Mouse (Mus musculus) MEL (cell line): ENCODE results near the gene Olfr71. TPM values are rescaled to one million over a fixed set of nuclear protein-coding genes. Genes with fewer than 3 reads are reported as not detected.

Source experiments
- DNase-seq: peaks from one replicate; pipeline ENCODE4 v3.0.0; 2011; ENCODE audit warnings: low read depth, low spot score
- H3K27ac ChIP-seq: 2 replicates; pipeline ENCODE4 v1.5.1; 2012; ENCODE audit warnings: low read depth, mild to moderate bottlenecking, control low read depth, low read length, moderate library complexity; ENCODE audit not compliant: control insufficient read depth
- H3K27me3 ChIP-seq, 2 experiments: fragments of 150-350 bp in 1 of 2; sonication (generic) in 1 of 2; 2 replicates each; pipeline ENCODE4 v1.6.1; 2012; ENCODE audit warnings: low read length in 2 of 2, mild to moderate bottlenecking in 2 of 2, improper control_type of control experiment in 1 of 2, moderate library complexity in 1 of 2; ENCODE audit not compliant: insufficient read depth in 2 of 2, control insufficient read depth in 1 of 2
- H3K36me3 ChIP-seq, 2 experiments: 2 replicates each; pipeline ENCODE4 v1.6.1; 2012 to 2014; ENCODE audit warnings: low read length in 2 of 2, improper control_type of control experiment in 1 of 2, inconsistent platforms in 1 of 2, mild to moderate bottlenecking in 1 of 2; ENCODE audit not compliant: insufficient read depth in 2 of 2, control insufficient read depth in 1 of 2
- H3K4me1 ChIP-seq, 2 experiments: fragments of 150-350 bp in 1 of 2; sonication (generic) in 1 of 2; 2 replicates each; pipeline ENCODE4 v1.6.1; 2012; ENCODE audit warnings: low read length in 2 of 2, improper control_type of control experiment in 1 of 2, mild to moderate bottlenecking in 1 of 2; ENCODE audit not compliant: insufficient read depth in 2 of 2, control insufficient read depth in 1 of 2
- H3K4me3 ChIP-seq, 2 experiments: fragments of 150-350 bp in 1 of 2; sonication (generic) in 1 of 2; 2 replicates each; pipeline ENCODE4 v1.5.1; 2012; ENCODE audit warnings: low read depth in 2 of 2, low read length in 2 of 2, mild to moderate bottlenecking in 2 of 2, moderate library complexity in 2 of 2, control low read depth in 1 of 2, improper control_type of control experiment in 1 of 2; ENCODE audit not compliant: control insufficient read depth in 1 of 2, insufficient read depth in 1 of 2
- H3K79me2 ChIP-seq: 2 replicates; pipeline ENCODE4 v1.6.1; 2012; ENCODE audit warnings: mild to moderate bottlenecking, low read length, moderate library complexity; ENCODE audit not compliant: control insufficient read depth, poor library complexity, insufficient read depth
- H3K9ac ChIP-seq: 2 replicates; pipeline ENCODE4 v1.6.1; 2012; ENCODE audit warnings: low read depth, mild to moderate bottlenecking, control low read depth, low read length, moderate library complexity; ENCODE audit not compliant: control insufficient read depth, poor library complexity, severe bottlenecking
- H3K9me3 ChIP-seq: fragments of 150-350 bp; sonication (generic); replicated peaks from 2 replicates; pipeline ENCODE4 v1.6.1; 2012; ENCODE audit warnings: mild to moderate bottlenecking, low read length, improper control_type of control experiment, moderate library complexity; ENCODE audit not compliant: insufficient read depth
- BHLHE40 ChIP-seq: IDR thresholded peaks from 2 replicates; pipeline ENCODE4 v1.6.1; 2012; ENCODE audit warnings: low read depth, mild to moderate bottlenecking, inconsistent platforms, low read length, improper control_type of control experiment, borderline replicate concordance
- CHD2 ChIP-seq: IDR thresholded peaks from 2 replicates; pipeline ENCODE4 v1.6.1; 2011; ENCODE audit warnings: low read length, improper control_type of control experiment
- E2F4 ChIP-seq: IDR thresholded peaks from 2 replicates; pipeline ENCODE4 v1.6.1; 2011; ENCODE audit warnings: low read depth, low read length, improper control_type of control experiment, borderline replicate concordance
- ELF1 ChIP-seq: IDR thresholded peaks from 2 replicates; pipeline ENCODE4 v1.6.1; 2014; ENCODE audit warnings: low read depth, mild to moderate bottlenecking, inconsistent platforms, low read length, improper control_type of control experiment, moderate library complexity
- EP300 ChIP-seq, 2 experiments: IDR thresholded peaks; 2 replicates each; pipeline ENCODE4 v1.6.1; 2011; ENCODE audit warnings: improper control_type of control experiment in 2 of 2, low read length in 2 of 2, low read depth in 1 of 2, mild to moderate bottlenecking in 1 of 2
- ETS1 ChIP-seq: IDR thresholded peaks from 2 replicates; pipeline ENCODE4 v1.6.1; 2012; ENCODE audit warnings: low read depth, mild to moderate bottlenecking, inconsistent platforms, low read length, improper control_type of control experiment, moderate library complexity
- GATA1 ChIP-seq: IDR thresholded peaks from 2 replicates; pipeline ENCODE4 v1.6.1; 2011; ENCODE audit warnings: low read depth, low read length, improper control_type of control experiment
- HCFC1 ChIP-seq: IDR thresholded peaks from 2 replicates; pipeline ENCODE4 v1.6.1; 2012; ENCODE audit warnings: low read depth, mild to moderate bottlenecking, inconsistent platforms, low read length, improper control_type of control experiment, moderate library complexity
- JUND ChIP-seq: IDR thresholded peaks from 2 replicates; pipeline ENCODE4 v1.6.1; 2011; ENCODE audit warnings: low read depth, mild to moderate bottlenecking, improper control_type of control experiment, low read length
- MAFK ChIP-seq: IDR thresholded peaks from 2 replicates; pipeline ENCODE4 v1.6.1; 2011; ENCODE audit warnings: low read depth, mild to moderate bottlenecking, low read length, improper control_type of control experiment, borderline replicate concordance
- MAX ChIP-seq: IDR thresholded peaks from 2 replicates; pipeline ENCODE4 v1.6.1; 2011; ENCODE audit warnings: low read length, improper control_type of control experiment
- MAZ ChIP-seq: IDR thresholded peaks from 2 replicates; pipeline ENCODE4 v1.6.1; 2012; ENCODE audit warnings: low read depth, mild to moderate bottlenecking, inconsistent platforms, low read length, improper control_type of control experiment
- MEF2A ChIP-seq: IDR thresholded peaks from 2 replicates; pipeline ENCODE4 v1.6.1; 2014; ENCODE audit warnings: low read depth, mild to moderate bottlenecking, inconsistent platforms, low read length, improper control_type of control experiment; ENCODE audit not compliant: poor library complexity, insufficient replicate concordance, severe bottlenecking; ENCODE audit errors: extremely low read depth
- MYC ChIP-seq: IDR thresholded peaks from 2 replicates; pipeline ENCODE4 v1.6.1; 2011; ENCODE audit warnings: low read depth, mild to moderate bottlenecking, low read length, improper control_type of control experiment, moderate library complexity
- NELFE ChIP-seq: IDR thresholded peaks from 2 replicates; pipeline ENCODE4 v1.6.1; 2011; ENCODE audit warnings: low read depth, low read length, improper control_type of control experiment
- NRF1 ChIP-seq: IDR thresholded peaks from 2 replicates; pipeline ENCODE4 v1.6.1; 2014; ENCODE audit warnings: low read depth, mild to moderate bottlenecking, inconsistent platforms, low read length, improper control_type of control experiment, moderate library complexity; ENCODE audit not compliant: poor library complexity, insufficient read depth, severe bottlenecking
- POLR2AphosphoS2 ChIP-seq: IDR thresholded peaks from 2 replicates; pipeline ENCODE4 v1.6.1; 2011; ENCODE audit warnings: low read length, improper control_type of control experiment
- POLR2AphosphoS5 ChIP-seq: IDR thresholded peaks from 2 replicates; pipeline ENCODE4 v1.6.1; 2012; ENCODE audit warnings: low read depth, borderline replicate concordance, mild to moderate bottlenecking, inconsistent platforms, low read length, moderate library complexity, mixed read lengths
- SIN3A ChIP-seq: IDR thresholded peaks from 2 replicates; pipeline ENCODE4 v1.6.1; 2012; ENCODE audit warnings: low read length, improper control_type of control experiment, inconsistent platforms
- TBP ChIP-seq: IDR thresholded peaks from 2 replicates; pipeline ENCODE4 v1.8.0; 2011; ENCODE audit warnings: low read depth, low read length, improper control_type of control experiment
- TCF12 ChIP-seq: IDR thresholded peaks from 2 replicates; pipeline ENCODE4 v1.6.1; 2014; ENCODE audit warnings: low read depth, mild to moderate bottlenecking, inconsistent platforms, low read length, improper control_type of control experiment, moderate library complexity
- USF2 ChIP-seq, 2 experiments: IDR thresholded peaks; 2 replicates each; pipeline ENCODE4 v1.6.1; 2011 to 2012; ENCODE audit warnings: improper control_type of control experiment in 2 of 2, low read length in 2 of 2, borderline replicate concordance in 1 of 2, inconsistent platforms in 1 of 2, low read depth in 1 of 2, mild to moderate bottlenecking in 1 of 2; ENCODE audit not compliant: insufficient read depth in 1 of 2
- ZC3H11A ChIP-seq: IDR thresholded peaks from 2 replicates; pipeline ENCODE4 v1.6.1; 2012; ENCODE audit warnings: low read depth, mild to moderate bottlenecking, inconsistent platforms, low read length, improper control_type of control experiment
- ZKSCAN1 ChIP-seq: IDR thresholded peaks from 2 replicates; pipeline ENCODE4 v1.6.1; 2012; ENCODE audit warnings: low read depth, mild to moderate bottlenecking, inconsistent platforms, low read length, improper control_type of control experiment, moderate library complexity
- ZMIZ1 ChIP-seq: IDR thresholded peaks from 2 replicates; pipeline ENCODE4 v1.6.1; 2012; ENCODE audit warnings: low read depth, mild to moderate bottlenecking, inconsistent platforms, low read length, improper control_type of control experiment, moderate library complexity
- ZNF384 ChIP-seq: IDR thresholded peaks from 2 replicates; pipeline ENCODE4 v1.6.1; 2012; ENCODE audit warnings: low read depth, mild to moderate bottlenecking, inconsistent platforms, low read length, improper control_type of control experiment
- polyA plus RNA-seq, 2 experiments: library from polyadenylated mRNA; stranded (reverse) in 1 of 2; unstranded in 1 of 2; fragments of >175 nt in 1 of 2; fragments of >200 nt in 1 of 2; gene quantifications; 2 replicates each; pipeline versions ENCODE4 v1.2.1 to v1.2.4; 2012; ENCODE audit warnings: low replicate concordance in 2 of 2, low read depth in 1 of 2; ENCODE audit not compliant: insufficient read length in 2 of 2, insufficient read depth in 1 of 2, missing spikeins in 1 of 2
- total RNA-seq: library from RNA; depleted of rRNA; stranded (reverse); fragments of 300-350 nt; gene quantifications from 2 replicates; pipeline ENCODE4 v1.2.3, GENCODE M21; 2012

Gene Olfr71
- total and polyA plus RNA-seq, 3 experiments, result not detected

- TF ChIP-seq ELF1, result 0 out of 2 replicates have a peak, but pooled peaks have one; percentile 21
Observed at GRCm38 (mm10) chr4:43672070-43672469, 38.0 kb downstream of the Olfr71 start (continued).

GRCm38 (mm10) chr4:43669428-43669794, 40.6 kb downstream of the Olfr71 start:
- Histone ChIP-seq H3K9me3 (no peaks in the 10 kb centered on the region), H3K4me1 (peaks cover 0 to 12% of the 10 kb centered on the region in 2 experiments; a peak in 2 of 4 replicates)
- TF ChIP-seq SIN3A (0 out of 2 replicates have a peak, but pooled peaks have one; percentile 3), ETS1 (no peak), JUND (no peak), MEF2A (no peak), MAZ (no peak)
- TF ChIP-seq, all 39 proteins: peak for 1
- Histone ChIP-seq H3K4me3 (peak overlapping the region; percentile 78 to 87), H3K9ac (peak overlapping the region; percentile 74), H3K79me2 (no peaks in the 10 kb centered on the region; the same call in 1 of the 2 replicates), H3K36me3 (no peaks in the 10 kb centered on the region; a peak in 1 of 4 replicates), H3K27me3 (peaks cover 0 to 1% of the 10 kb centered on the region in 2 experiments; a peak in 1 of 4 replicates), H3K27ac (no peak overlapping the region)
- no peak for DNase-seq

- H3K27me3 ChIP-seq, result peaks cover 0 to 1% of the 10 kb centered on the region in 2 experiments; a peak in 1 of 4 replicates
- peak; percentile 88 for DNase-seq
- TF ChIP-seq MAX, result no peak
- 0 out of 2 replicates have a peak, but pooled peaks have one; percentile 22 for TF ChIP-seq TBP
- no peak for TF ChIP-seq ZC3H11A
- no peak for TF ChIP-seq ZNF384
- TF ChIP-seq USF2 (IDR thresholded peaks at IDR 0.05; ENCODE audit: borderline replicate concordance in 1 of 2, insufficient read depth in 1 of 2, low read depth in 1 of 2, low read length in 2 of 2), result no peak
- no peak for TF ChIP-seq POLR2AphosphoS2
- TF ChIP-seq ETS1, result no peak
- no peak for TF ChIP-seq BHLHE40
- TF ChIP-seq HCFC1, result peak; percentile 38; the same call in 1 of the 2 replicates
- peak; percentile 32; the same call in 1 of the 2 replicates for TF ChIP-seq SIN3A
- no peak for TF ChIP-seq CHD2
- no peak for TF ChIP-seq GATA1
- no peak for TF ChIP-seq POLR2AphosphoS5
- no peak for TF ChIP-seq MAFK
- TF ChIP-seq MYC, result no peak
- no peak for TF ChIP-seq MAZ
- TF ChIP-seq ZKSCAN1, result no peak
- TF ChIP-seq E2F4, result no peak
- no peak for TF ChIP-seq TCF12
- TF ChIP-seq ZMIZ1, result no peak
- no peak for TF ChIP-seq MEF2A
- TF ChIP-seq NRF1, result 0 out of 2 replicates have a peak, but pooled peaks have one; percentile 33
- TF ChIP-seq NELFE, result no peak
- no peak for TF ChIP-seq EP300 (IDR thresholded peaks at IDR 0.05; ENCODE audit: low read depth in 1 of 2, low read length in 2 of 2)
Observed at GRCm38 (mm10) chr4:43668782-43669427, 41.1 kb downstream of the Olfr71 start, which contains the start of the genes Tmem8b and Fam221b. TSS of gene Tmem8b (plus strand) at chr4:43668971. TSS of gene Fam221b (minus strand) at chr4:43669145.

More at GRCm38 (mm10) chr4:43668782-43669427, 41.1 kb downstream of the Olfr71 start, which contains the start of the genes Tmem8b and Fam221b:
- no peak within 1 kb of the TSS for H3K27ac ChIP-seq
- peak within 1 kb of the TSS; percentile 78 to 87 for H3K4me3 ChIP-seq
- H3K4me1 ChIP-seq, result peaks cover 0 to 12% of the 10 kb centered on the region in 2 experiments; a peak in 2 of 4 replicates
- H3K36me3 ChIP-seq, result no peaks in the 10 kb centered on the region; a peak in 1 of 4 replicates
- H3K9me3 ChIP-seq, result no peaks in the 10 kb centered on the region
- H3K9ac ChIP-seq, result peak within 1 kb of the TSS; percentile 74
- no peaks in the 10 kb centered on the region; the same call in 1 of the 2 replicates for H3K79me2 ChIP-seq
